Mouse (Mus musculus) left cerebral cortex, postnatal 14 days (tissue): Measurements from ENCODE around the gene C87977. TPM values are rescaled to one million over a fixed set of nuclear protein-coding genes. Genes with fewer than 3 reads are reported as not detected.
"Not testable (repeated sequence)": the region's sequence is repeated elsewhere in the genome, so short reads cannot be mapped to it uniquely, and the experiment has no call there.

Experiments used
- DNase-seq, 2 experiments: peaks; one replicate each; pipeline ENCODE4 v3.0.0; 2021 to 2022; ENCODE audit warnings: low spot score in 2 of 2, mixed read lengths in 1 of 2
- intact Hi-C: fragments of 180-260 bp; cut with DNase I; formaldehyde crosslinking; loops from one replicate; pipeline ENCODE4 v1.15.1; 2025
- long read RNA-seq, 2 experiments: library from polyadenylated mRNA; stranded (forward); transcript quantifications; one replicate each; pipeline ENCODE4 v2.0.0; 2021
- total RNA-seq, 2 experiments: library from RNA; stranded (reverse); gene quantifications; 2 replicates each; pipeline ENCODE4 v1.2.3; 2021

C87977 gene
- not detected for total RNA-seq
- long read RNA-seq, experiment 1 = 0 reads
- long read RNA-seq, experiment 2 = 0 reads

DNA sequence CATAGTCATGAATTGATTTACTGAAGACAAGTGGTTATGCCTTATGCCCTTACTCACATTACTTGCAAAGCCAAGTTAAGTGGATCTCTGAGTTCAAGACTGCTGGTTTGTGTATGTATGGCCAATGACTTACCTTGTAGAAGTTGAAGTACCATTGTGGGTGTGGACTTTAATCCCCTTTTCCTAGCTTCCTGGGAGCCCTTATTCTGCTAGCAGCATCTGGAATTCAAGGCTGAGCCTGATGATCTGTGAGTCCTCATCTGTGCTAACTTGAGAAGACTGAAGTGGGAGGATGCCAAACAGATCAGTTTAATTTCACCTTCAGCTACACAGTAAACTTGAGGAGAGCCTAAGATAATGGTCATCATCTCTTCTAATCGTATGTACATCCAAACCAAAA lies at the start of gene C87977:
TSS of gene C87977 (minus strand) at position 101 of the 400 bp plus-strand sequence.
- intact Hi-C loops, DNase-seq: not testable (repeated sequence)

DNA sequence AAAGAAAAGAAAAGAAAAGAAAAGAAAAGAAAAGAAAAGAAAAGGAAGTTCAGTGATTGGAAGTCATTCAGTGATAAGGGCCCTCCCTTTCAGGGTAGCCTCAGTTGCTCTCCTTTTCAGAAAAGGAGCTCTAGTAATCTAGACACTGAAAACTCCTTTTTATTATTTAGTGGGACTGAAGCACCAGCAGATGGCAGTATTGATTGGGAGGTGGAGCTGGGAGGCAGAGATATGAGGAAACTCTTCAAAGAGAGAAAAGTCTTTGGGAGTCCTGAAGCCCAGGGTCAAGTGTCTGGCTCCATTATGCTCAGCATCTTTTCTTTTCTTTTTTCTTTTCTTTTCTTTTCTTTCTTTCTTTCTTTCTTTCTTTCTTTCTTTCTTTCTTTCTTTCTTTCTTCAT lies 41.6 kb upstream of the C87977 start:
- intact Hi-C loops, DNase-seq: not testable (repeated sequence)

GRCm38 (mm10) chr4:144190419-144190818 lies 22.7 kb downstream of the C87977 start, which contains the start of gene Oog2:
Gene Oog2 (plus strand): TSS chr4:144190719.
- no peak for DNase-seq
- intact Hi-C loops = no loop called here

DNA sequence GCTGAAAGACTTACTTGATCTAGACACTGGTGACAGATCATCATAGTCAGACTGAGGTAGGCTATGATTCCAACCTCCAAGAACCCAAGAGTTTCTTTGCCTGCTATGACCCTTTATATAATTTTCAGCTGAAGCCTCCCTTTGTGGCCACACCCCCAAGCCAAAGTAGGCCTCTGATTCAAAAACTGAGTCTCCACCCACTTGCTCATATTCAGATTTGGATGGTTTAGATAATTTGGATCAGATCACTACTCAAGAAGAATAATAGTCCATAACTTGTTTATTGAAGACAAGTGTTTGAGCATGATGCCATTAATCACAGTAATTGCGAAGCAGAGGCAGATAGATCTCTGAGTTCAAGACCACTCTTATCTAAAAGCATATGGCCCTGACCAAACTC lies 50.6 kb downstream of the C87977 start, which contains the start of gene Oog3:
TSS of gene Oog3 (minus strand) at position 101 of the 400 bp plus-strand sequence.
- intact Hi-C loops = no loop called here
- no peak for DNase-seq

Other genes starting within 250 kb of the C87977 start
- gene Gm13101, start 246.4 kb downstream of the C87977 start, total RNA-seq = not detected
- gene Pramef17, start 218.9 kb downstream of the C87977 start, total RNA-seq = not detected
- not detected for gene Pramel4, start 154.2 kb downstream of the C87977 start, total RNA-seq
- gene Gm13102, start 106.8 kb downstream of the C87977 start, total RNA-seq = not detected
- not detected for gene Oog3, start 50.7 kb downstream of the C87977 start, total RNA-seq
- not detected for gene Oog2, start 22.6 kb downstream of the C87977 start, total RNA-seq
- not detected for gene Pramel5, start 67.2 kb upstream of the C87977 start, total RNA-seq
- not detected for gene Gm13128, start 116.9 kb upstream of the C87977 start, total RNA-seq
- not detected for gene Gm13119, start 144.6 kb upstream of the C87977 start, total RNA-seq
- not detected for gene Pramef20, start 164.6 kb upstream of the C87977 start, total RNA-seq
- not detected for gene Pramef12, start 195.1 kb upstream of the C87977 start, total RNA-seq
- gene 1700012P22Rik, start 225.5 kb upstream of the C87977 start, total RNA-seq = not detected
- gene Gm9944, start 240.0 kb upstream of the C87977 start, total RNA-seq = not detected